Mouse (Mus musculus): ENCODE results near the gene Ubac1. TPM values are rescaled to one million over a fixed set of nuclear protein-coding genes. Genes with fewer than 3 reads are reported as not detected.

The Ubac1 gene
- total and polyA plus RNA-seq, 3 experiments = 80.3 to 99.7 (median 90.0) TPM

GRCm38 (mm10) chr2:25986601-25987000 is 34.9 kb downstream of the Ubac1 start:
- TF ChIP-seq POLR2A (IDR thresholded peaks at IDR 0.05; ENCODE audit: low read depth, low read length) (no peak), MEF2A (IDR thresholded peaks at IDR 0.05; ENCODE audit: borderline replicate concordance, low read depth, low read length) (no peak), ETS1 (conservative IDR thresholded peaks at IDR 0.05; ENCODE audit: low read depth, low read length) (no peak), CHD1 (IDR thresholded peaks at IDR 0.05; ENCODE audit: low read depth, low read length) (no peak), CTCF (conservative IDR thresholded peaks at IDR 0.05 in 1 of 2, IDR thresholded peaks at IDR 0.05 in 1 of 2; ENCODE audit: low read depth in 2 of 2, low read length in 2 of 2) (no peak), ELF1 (IDR thresholded peaks at IDR 0.05; ENCODE audit: low read depth, low read length) (no peak), JUN (IDR thresholded peaks at IDR 0.05; ENCODE audit: insufficient read depth, low read depth, low read length) (no peak), PAX5 (IDR thresholded peaks at IDR 0.05; ENCODE audit: low read length) (no peak), SIN3A (IDR thresholded peaks at IDR 0.05; ENCODE audit: low read length) (no peak)
- Histone ChIP-seq H3K36me3 (replicated peaks in 1 of 2; ENCODE audit: control insufficient read depth in 1 of 2, insufficient read depth in 1 of 2, low read length in 1 of 2) (no peaks in the 10 kb centered on the region), H3K4me3 (replicated peaks in 1 of 3; ENCODE audit: low read depth in 2 of 3, low read length in 2 of 3, poor library complexity in 1 of 3) (no peak overlapping the region), H3K4me1 (ENCODE audit: control insufficient read depth in 1 of 2, insufficient read depth in 2 of 2) (peaks cover 6 to 17% of the 10 kb centered on the region in 2 experiments), H3K9ac (ENCODE audit: insufficient read depth, low read depth) (no peak overlapping the region), H3K9me3 (replicated peaks; ENCODE audit: low read length) (no peaks in the 10 kb centered on the region), H3K27me3 (replicated peaks) (peaks cover 10% of the 10 kb centered on the region), H3K27ac (ENCODE audit: insufficient read depth, low read depth) (no peak overlapping the region), H3K4me2 (ENCODE audit: insufficient read depth, low read depth, poor library complexity, severe bottlenecking) (no peak overlapping the region), H3K79me2 (replicated peaks; ENCODE audit: control insufficient read depth, extremely low read depth, insufficient read depth, poor library complexity, severe bottlenecking) (peaks cover 6% of the 10 kb centered on the region; the same call in 1 of the 2 replicates)
- in situ Hi-C loops (cut with MboI; ENCODE audit: low pct_ligation_motif_present, low pct_unique_long_range_greater_than_20kb, low sequenced_read_pairs) (no loop called here), dilution Hi-C loops (cut with MboI; ENCODE audit: extremely low pct_ligation_motif_present, extremely low pct_unique_long_range_greater_than_20kb, low sequenced_read_pairs) (no loop called here)
- DNase-seq (ENCODE audit: extremely low read depth) = no peak

- Histone ChIP-seq H3K4me3 (replicated peaks in 1 of 3; ENCODE audit: low read depth in 2 of 3, low read length in 2 of 3, poor library complexity in 1 of 3) (peak within 1 kb of the TSS; percentile 74 to 85 (median 76)), H3K9ac (ENCODE audit: insufficient read depth, low read depth) (peak within 1 kb of the TSS; percentile 77), H3K27ac (ENCODE audit: insufficient read depth, low read depth) (no peak within 1 kb of the TSS), H3K4me2 (ENCODE audit: insufficient read depth, low read depth, poor library complexity, severe bottlenecking) (peak within 1 kb of the TSS; percentile 71), H3K36me3 (replicated peaks in 1 of 2; ENCODE audit: control insufficient read depth in 1 of 2, insufficient read depth in 1 of 2, low read length in 1 of 2) (no peaks in the 10 kb centered on the region), H3K9me3 (replicated peaks; ENCODE audit: low read length) (no peaks in the 10 kb centered on the region), H3K27me3 (replicated peaks) (peaks cover 10% of the 10 kb centered on the region), H3K4me1 (ENCODE audit: control insufficient read depth in 1 of 2, insufficient read depth in 2 of 2) (peaks cover 16 to 42% of the 10 kb centered on the region in 2 experiments), H3K79me2 (replicated peaks; ENCODE audit: control insufficient read depth, extremely low read depth, insufficient read depth, poor library complexity, severe bottlenecking) (peaks cover 25% of the 10 kb centered on the region)
- in situ Hi-C loops (cut with MboI; ENCODE audit: low pct_ligation_motif_present, low pct_unique_long_range_greater_than_20kb, low sequenced_read_pairs) (no loop called here), dilution Hi-C loops (cut with MboI; ENCODE audit: extremely low pct_ligation_motif_present, extremely low pct_unique_long_range_greater_than_20kb, low sequenced_read_pairs) (no loop called here)
- DNase-seq (ENCODE audit: extremely low read depth) = peak; percentile 100
- no peak for TF ChIP-seq MAX (IDR thresholded peaks at IDR 0.05; ENCODE audit: low read length)
- no peak; the same call in 1 of the 2 replicates for TF ChIP-seq ZMIZ1 (IDR thresholded peaks at IDR 0.05; ENCODE audit: low read depth, low read length)
- TF ChIP-seq CTCF (conservative IDR thresholded peaks at IDR 0.05 in 1 of 2, IDR thresholded peaks at IDR 0.05 in 1 of 2; ENCODE audit: low read depth in 2 of 2, low read length in 2 of 2) = no peak
- TF ChIP-seq ETS1 (conservative IDR thresholded peaks at IDR 0.05; ENCODE audit: low read depth, low read length) = no peak
- no peak for TF ChIP-seq CHD1 (IDR thresholded peaks at IDR 0.05; ENCODE audit: low read depth, low read length)
- TF ChIP-seq MAFK (IDR thresholded peaks at IDR 0.05; ENCODE audit: insufficient replicate concordance, low read length) = no peak
- no peak for TF ChIP-seq ZKSCAN1 (IDR thresholded peaks at IDR 0.05; ENCODE audit: borderline replicate concordance, low read depth, low read length)
- no peak; the same call in 1 of the 2 replicates for TF ChIP-seq HCFC1 (IDR thresholded peaks at IDR 0.05; ENCODE audit: low read depth, low read length)
- peak; percentile 57 for TF ChIP-seq NELFE (IDR thresholded peaks at IDR 0.05; ENCODE audit: low read depth, low read length)
- TF ChIP-seq MYC (IDR thresholded peaks at IDR 0.05; ENCODE audit: low read depth, low read length) = no peak
- TF ChIP-seq TBP (conservative IDR thresholded peaks at IDR 0.05; ENCODE audit: low read depth, low read length) = no peak
- no peak for TF ChIP-seq MEF2A (IDR thresholded peaks at IDR 0.05; ENCODE audit: borderline replicate concordance, low read depth, low read length)
- no peak for TF ChIP-seq ZC3H11A (IDR thresholded peaks at IDR 0.05; ENCODE audit: low read depth, low read length)
- no peak for TF ChIP-seq KAT2A (IDR thresholded peaks at IDR 0.05; ENCODE audit: insufficient replicate concordance, low read length)
- no peak for TF ChIP-seq USF2 (conservative IDR thresholded peaks at IDR 0.05; ENCODE audit: low read depth, low read length)
- no peak for TF ChIP-seq RCOR1 (conservative IDR thresholded peaks at IDR 0.05; ENCODE audit: low read depth, low read length)
- no peak; the same call in 1 of the 2 replicates for TF ChIP-seq ELF1 (IDR thresholded peaks at IDR 0.05; ENCODE audit: low read depth, low read length)
- TF ChIP-seq CHD2 (IDR thresholded peaks at IDR 0.05; ENCODE audit: low read length) = no peak
- no peak for TF ChIP-seq PAX5 (IDR thresholded peaks at IDR 0.05; ENCODE audit: low read length)
- no peak for TF ChIP-seq USF1 (IDR thresholded peaks at IDR 0.05; ENCODE audit: low read depth, low read length)
- peak; percentile 83 for TF ChIP-seq NRF1 (IDR thresholded peaks at IDR 0.05; ENCODE audit: low read depth, low read length)
- no peak for TF ChIP-seq GABPA (IDR thresholded peaks at IDR 0.05; ENCODE audit: insufficient replicate concordance, low read depth, low read length)
- TF ChIP-seq ZNF384 (IDR thresholded peaks at IDR 0.05; ENCODE audit: low read depth, low read length) = no peak
- no peak for TF ChIP-seq UBTF (IDR thresholded peaks at IDR 0.05; ENCODE audit: low read depth, low read length)
- TF ChIP-seq MXI1 (IDR thresholded peaks at IDR 0.05; ENCODE audit: low read depth, low read length) = peak; percentile 34
- TF ChIP-seq MAZ (IDR thresholded peaks at IDR 0.05; ENCODE audit: low read depth, low read length) = peak; percentile 80; the same call in 1 of the 2 replicates
- TF ChIP-seq EP300 (IDR thresholded peaks at IDR 0.05; ENCODE audit: low read length) = no peak
- TF ChIP-seq JUND (conservative IDR thresholded peaks at IDR 0.05; ENCODE audit: low read depth, low read length) = no peak
Observed at GRCm38 (mm10) chr2:25983159-25983907, 38.2 kb downstream of the Ubac1 start, which contains the start of gene Camsap1. TSS of gene Camsap1 (minus strand) at chr2:25983282.

Measured in CH12.LX (cell line).